Mouse (Mus musculus): Measurements from ENCODE around the gene Gpr88. TPM values are rescaled to one million over a fixed set of nuclear protein-coding genes. Genes with fewer than 3 reads are reported as not detected.

Gpr88 gene
- total RNA-seq, 2 experiments from 2014 or later, result not detected

DNA sequence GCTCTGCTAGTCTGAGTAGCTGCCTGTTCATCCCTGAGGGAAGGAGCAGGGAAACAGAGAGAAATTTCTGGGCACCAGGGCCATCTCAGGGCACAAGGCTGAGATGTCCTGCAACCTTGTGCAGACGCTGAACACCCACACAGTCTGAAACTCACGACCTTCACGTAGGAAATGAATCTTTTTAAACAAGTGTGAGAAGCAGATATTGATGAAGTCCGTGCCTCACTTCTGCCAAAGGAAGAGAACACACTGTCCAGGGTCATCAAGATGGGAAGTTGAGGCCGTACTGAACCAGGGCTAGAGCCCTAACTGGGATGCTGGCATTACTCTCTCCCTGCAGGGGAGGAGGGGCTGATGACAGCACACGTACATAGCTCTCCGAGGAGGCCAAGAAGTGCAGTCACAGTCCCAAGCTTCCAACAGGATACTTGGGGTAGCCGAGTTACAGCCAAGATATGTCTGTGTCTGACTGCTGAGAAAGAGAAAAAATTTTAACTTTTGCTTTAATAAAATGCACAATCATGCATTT lies 46.9 kb downstream of the Gpr88 start:
- no peak for ATAC-seq (replicated peaks; ENCODE audit: low FRiP score, low TSS enrichment, poor library complexity, severe bottlenecking)

GRCm38 (mm10) chr3:116205346-116206219 lies 47.7 kb downstream of the Gpr88 start:
- no peak for ATAC-seq (replicated peaks; ENCODE audit: low FRiP score, low TSS enrichment, poor library complexity, severe bottlenecking)

DNA sequence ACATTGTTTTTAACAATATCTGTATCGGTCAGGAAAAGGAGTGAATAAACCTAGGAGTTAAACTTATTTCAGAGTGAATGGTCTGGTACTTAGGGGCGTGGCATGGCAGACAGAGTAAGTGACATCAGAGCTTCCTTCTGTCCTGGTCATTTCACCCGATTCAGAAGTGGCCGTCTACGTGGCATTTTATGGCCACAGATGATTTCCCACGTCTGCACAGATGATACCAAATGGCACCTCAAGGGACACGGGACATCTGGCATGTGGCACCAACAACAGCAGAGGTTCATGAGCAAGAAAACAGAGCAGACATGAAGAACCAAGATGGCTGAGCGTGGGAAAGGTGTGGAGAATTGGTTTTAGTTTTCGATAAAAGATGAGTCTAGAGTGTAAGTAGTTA lies 48.7 kb downstream of the Gpr88 start:
- no peak for ATAC-seq (replicated peaks; ENCODE audit: low FRiP score, low TSS enrichment, poor library complexity, severe bottlenecking)

GRCm38 (mm10) chr3:116203942-116204341 lies 49.4 kb downstream of the Gpr88 start:
- no peak for ATAC-seq (replicated peaks; ENCODE audit: low FRiP score, low TSS enrichment, poor library complexity, severe bottlenecking)

- no peak for ATAC-seq (replicated peaks; ENCODE audit: low FRiP score, low TSS enrichment, poor library complexity, severe bottlenecking)
These were observed 53.2 kb downstream of the Gpr88 start for GRCm38 (mm10) chr3:116200060-116200459.

Other genes with a start within 250 kb of the Gpr88 start
- gene Slc30a7, start 246.1 kb downstream of the Gpr88 start, total RNA-seq (2014; fragmentation: Nextera tagmentation), result 12.8 and 13.5 TPM in 2 replicates
- gene Slc30a7, start 246.1 kb downstream of the Gpr88 start, total RNA-seq (2017), result 9.2 and 14.8 TPM in 2 replicates
- gene Extl2, start 246.0 kb downstream of the Gpr88 start, total RNA-seq (2014; fragmentation: Nextera tagmentation), result 2.9 and 6.0 TPM in 2 replicates
- gene Extl2, start 246.0 kb downstream of the Gpr88 start, total RNA-seq (2017), result 8.1 and 15.2 TPM in 2 replicates
- gene Vcam1, start 123.8 kb downstream of the Gpr88 start, total RNA-seq (2014; fragmentation: Nextera tagmentation), result not detected in 2 replicates
- 0.33 and 0.72 TPM in 2 replicates for gene Vcam1, start 123.8 kb downstream of the Gpr88 start, total RNA-seq (2017)
- 11.8 and 20.9 TPM in 2 replicates for gene Cdc14a, start 170.5 kb upstream of the Gpr88 start, total RNA-seq (2014; fragmentation: Nextera tagmentation)
- gene Cdc14a, start 170.5 kb upstream of the Gpr88 start, total RNA-seq (2017), result 18.7 and 30.9 TPM in 2 replicates